Mouse (Mus musculus): ENCODE measurements around the gene Hrh3.

- TF ChIP-seq POLR2A (IDR thresholded peaks at IDR 0.05; ENCODE audit: control insufficient read depth, extremely low read depth, insufficient read depth, low read length, poor library complexity) (no peak), CTCF (IDR thresholded peaks at IDR 0.05; ENCODE audit: borderline replicate concordance, control insufficient read depth, extremely low read depth, insufficient read depth, low read length, poor library complexity) (no peak)
These were observed 6.7 kb downstream of the Hrh3 start for GRCm38 (mm10) chr2:180097585-180097984.

Data from thymus, adult 2 months (tissue).